Mouse (Mus musculus) bone marrow macrophage, adult 2 months (primary cell): ENCODE results near the gene Numbl.

Experiments
- CTCF ChIP-seq: IDR thresholded peaks from 2 replicates; pipeline ENCODE4 v1.5.1; 2012; ENCODE audit warnings: low read depth, mild to moderate bottlenecking, low read length, moderate library complexity
- POLR2A ChIP-seq: IDR thresholded peaks from 2 replicates; pipeline ENCODE4 v1.6.1; 2012; ENCODE audit warnings: mild to moderate bottlenecking, low read depth, low read length, borderline replicate concordance

- TF ChIP-seq CTCF (no peak), POLR2A (no peak)
Observed at GRCm38 (mm10) chr7:27255721-27256120, 2.5 kb upstream of the Numbl start.
